Mouse (Mus musculus) brown adipose tissue, adult 24 weeks (tissue): Measurements from ENCODE around the gene Zc3h15. TPM values are rescaled to one million over a fixed set of nuclear protein-coding genes. Genes with fewer than 3 reads are reported as not detected.

Experiments used
- polyA plus RNA-seq: library from polyadenylated mRNA; stranded (reverse); fragments of >200 nt; gene quantifications from 2 replicates; pipeline ENCODE4 v1.2.4, GENCODE M21; 2012; ENCODE audit not compliant: missing spikeins, insufficient read depth, insufficient read length

Zc3h15 gene
- polyA plus RNA-seq, 1 experiment = 73.0 TPM

Other genes starting within 250 kb of the Zc3h15 start
- 25.3 and 29.7 TPM in 2 replicates for gene Itgav, start 80.0 kb downstream of the Zc3h15 start, polyA plus RNA-seq
- 0.21 and 0.55 TPM in 2 replicates for gene Fam171b, start 168.2 kb downstream of the Zc3h15 start, polyA plus RNA-seq